Mouse (Mus musculus) kidney, adult 9 months (tissue): Measurements from ENCODE around the gene Osbpl3.

ENCODE experiments used
- DNase-seq: peaks from one replicate; pipeline ENCODE4 v3.0.0; 2022

Gene Osbpl3

DNA sequence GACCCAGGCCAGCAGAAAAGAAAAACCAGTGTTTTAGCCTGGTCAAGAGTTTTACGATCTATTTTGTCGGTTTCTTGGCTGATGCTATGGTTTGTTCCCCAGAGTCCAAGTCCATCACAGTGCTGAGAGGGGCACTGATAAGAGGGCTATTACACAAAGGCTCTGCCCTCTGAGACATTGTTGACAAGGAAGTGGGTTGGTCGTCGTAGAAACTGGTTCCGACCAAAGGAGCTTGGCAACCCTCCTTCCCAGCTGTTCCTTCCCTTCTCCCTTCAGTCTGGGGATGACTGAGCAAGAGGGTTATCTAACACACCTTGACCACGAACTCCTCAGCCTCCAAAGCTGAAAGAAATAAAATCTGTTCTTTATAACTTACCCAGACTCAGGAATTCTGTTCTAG, 192.3 kb downstream of the Osbpl3 start, which contains the start of gene Gsdme:
Gsdme (minus strand) TSS at position 193 of the 400 bp plus-strand sequence.
- DNase-seq: no peak

DNA sequence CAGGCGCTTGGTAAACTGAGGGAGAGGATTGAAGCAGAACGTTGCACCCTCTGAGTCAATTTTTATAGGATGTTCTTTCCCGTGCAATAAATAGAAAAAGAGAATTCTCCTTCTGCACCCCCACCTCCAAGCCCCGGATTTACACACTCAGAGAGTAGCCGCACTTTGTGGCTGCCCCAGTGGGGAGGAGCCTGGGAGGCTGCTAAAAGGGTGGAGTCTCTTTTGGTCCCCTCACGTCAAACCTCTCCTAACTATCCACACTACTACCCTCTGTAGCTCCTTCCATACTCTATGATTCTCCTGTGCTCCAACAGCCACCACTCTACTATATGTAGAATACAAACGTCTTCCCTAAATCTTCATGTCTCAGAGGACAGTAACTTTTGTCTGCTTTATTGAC, 193.7 kb downstream of the Osbpl3 start:
- DNase-seq: no peak

DNA sequence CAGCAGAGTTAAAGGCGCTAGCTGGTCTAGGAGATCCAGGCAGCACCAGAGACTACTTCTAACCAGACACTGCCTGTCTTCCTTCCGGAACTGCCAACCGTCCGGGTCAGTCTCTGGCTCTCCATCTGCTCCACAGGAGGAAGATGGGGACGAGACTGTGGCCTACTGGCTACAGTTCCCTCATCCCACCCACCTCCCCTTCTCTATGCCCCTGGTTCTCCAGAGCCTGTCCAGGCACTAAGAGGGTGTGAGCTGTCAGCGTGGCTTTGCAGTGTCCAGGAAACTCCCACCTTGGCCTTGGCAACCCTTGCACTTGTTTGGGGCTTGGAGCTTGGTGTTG, 194.1 kb downstream of the Osbpl3 start:
- no peak for DNase-seq

DNA sequence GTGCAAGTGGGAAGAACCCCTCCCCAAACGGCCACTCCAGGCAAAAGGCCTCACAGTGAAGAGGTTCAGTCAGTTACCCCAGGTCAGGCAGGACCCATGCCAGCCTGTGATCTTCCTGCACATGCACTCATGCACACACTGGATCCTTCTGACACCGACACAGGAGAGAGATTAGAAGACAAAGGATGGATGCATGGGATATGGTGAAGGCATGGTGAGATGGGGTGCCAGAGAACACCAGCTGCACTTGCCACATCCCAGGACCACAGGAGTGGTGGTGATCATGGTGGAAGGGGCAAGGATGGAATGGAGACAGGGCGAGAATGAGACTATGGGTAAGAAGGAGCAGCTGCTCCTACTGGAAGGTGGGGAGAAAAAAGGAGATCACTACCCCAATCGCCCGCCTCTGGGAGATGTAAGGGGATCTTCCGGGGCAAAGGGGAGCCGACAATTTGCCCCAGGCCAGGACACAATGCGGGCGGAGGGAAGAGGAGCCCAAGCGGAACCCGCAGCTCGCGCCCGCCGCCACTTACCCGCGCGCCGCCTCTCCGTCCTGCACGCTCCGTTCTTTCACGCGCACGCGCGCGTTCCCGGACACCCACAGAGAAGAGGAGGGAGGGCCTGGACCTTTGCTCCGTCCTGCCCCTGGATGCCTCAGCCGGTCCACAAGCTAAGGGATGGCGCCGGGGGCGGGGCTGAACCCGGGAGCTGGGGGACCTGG, 194.6 kb downstream of the Osbpl3 start:
- DNase-seq: peak; percentile 95

DNA sequence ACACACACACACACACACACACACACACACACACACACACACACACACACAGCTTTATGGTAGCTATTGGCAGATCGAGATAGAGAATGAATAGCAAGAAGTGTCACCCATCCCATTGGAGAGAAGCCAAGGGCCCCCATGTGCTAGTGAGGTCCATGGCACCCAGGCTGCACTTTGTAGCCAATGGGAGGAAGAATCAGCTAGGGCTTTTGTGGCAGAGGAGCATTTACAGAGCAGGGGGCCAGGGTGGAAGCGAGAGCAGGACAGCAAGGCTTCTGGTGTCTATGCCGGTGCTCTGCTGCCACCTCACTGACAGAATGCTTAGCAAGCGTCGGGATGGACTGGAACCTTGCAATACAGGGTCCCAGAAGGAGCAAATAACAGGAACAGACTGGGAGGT, 200.6 kb downstream of the Osbpl3 start:
- no peak for DNase-seq

DNA sequence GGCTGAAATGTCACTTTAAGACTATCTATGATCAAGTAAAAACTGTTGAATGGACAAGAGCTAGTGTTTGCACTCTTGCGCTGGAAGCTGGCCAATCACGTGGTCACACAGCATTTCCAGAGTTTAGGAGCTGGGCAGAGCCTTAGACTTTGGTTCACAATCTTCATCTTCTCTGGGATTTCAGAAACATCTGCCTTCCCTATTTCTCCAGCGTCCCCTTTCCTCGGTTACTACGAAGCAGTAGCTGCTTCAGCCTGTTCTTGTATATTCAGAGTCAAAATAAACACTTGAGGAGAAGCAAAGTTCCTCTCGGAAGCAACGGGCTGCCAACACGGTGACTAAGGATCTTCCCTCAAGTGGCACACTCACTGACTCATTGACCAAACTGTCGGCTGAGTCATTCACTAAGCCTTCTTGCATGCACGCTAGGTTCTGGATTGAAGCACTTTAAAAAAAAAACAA, 201.2 kb downstream of the Osbpl3 start:
- DNase-seq: peak; percentile 87

DNA sequence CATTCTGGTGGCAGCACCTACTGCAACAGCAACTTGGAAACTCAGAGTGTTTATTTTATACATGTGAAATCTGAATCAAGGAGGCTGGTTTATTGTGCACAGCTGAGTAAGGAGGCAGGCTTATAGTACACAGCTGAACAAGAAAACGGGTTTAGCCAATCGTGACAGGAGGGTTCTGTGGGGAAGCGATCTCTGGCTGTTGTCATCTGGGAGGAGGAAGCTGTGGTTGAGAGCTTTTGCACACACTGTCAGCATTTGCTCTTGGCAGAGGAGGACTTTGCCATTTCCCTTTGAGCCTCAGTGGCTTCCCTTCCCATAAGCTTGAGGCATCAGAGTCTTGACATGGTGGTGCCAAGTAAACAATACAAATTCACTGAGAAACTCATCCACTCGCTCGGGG, 203.3 kb downstream of the Osbpl3 start:
- DNase-seq: peak; percentile 20

DNA sequence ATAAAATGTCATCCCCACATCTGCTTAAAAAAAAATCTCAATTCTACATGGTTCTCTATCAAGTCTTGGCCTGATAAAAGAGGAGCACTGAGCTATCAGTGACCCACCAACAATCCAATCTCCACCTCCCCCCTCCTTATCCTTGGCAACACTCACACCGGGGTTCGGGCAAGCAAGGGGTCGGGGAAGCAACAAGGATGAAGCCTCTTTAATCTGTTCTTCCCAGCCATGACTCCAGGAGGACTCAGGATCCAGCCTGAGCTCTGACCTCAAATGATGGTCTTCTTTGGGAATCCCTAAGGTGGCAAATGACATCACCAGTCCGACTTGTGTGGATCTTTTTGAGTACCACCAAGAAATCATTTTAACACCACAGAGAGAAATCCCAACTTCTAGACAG, 208.2 kb downstream of the Osbpl3 start:
- DNase-seq: no peak

DNA sequence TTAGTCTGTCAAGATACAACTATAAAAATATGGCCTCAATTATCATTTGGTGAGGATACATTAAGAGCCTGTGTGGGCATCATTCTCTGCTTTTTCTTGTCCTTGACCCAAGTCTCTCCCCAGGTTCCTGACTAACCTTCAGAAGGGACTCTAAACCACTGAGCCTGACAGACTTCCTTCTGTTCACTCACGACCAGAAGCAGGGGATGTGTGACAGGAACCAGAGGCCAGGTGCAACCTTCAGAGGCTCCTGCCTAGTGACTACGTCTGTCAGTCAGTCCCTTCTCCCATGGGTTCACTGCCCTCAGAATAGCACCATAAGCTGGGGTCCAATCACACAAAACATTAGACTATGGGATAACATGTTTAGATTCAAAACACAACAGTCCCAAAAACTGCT, 208.6 kb downstream of the Osbpl3 start:
- DNase-seq: no peak

DNA sequence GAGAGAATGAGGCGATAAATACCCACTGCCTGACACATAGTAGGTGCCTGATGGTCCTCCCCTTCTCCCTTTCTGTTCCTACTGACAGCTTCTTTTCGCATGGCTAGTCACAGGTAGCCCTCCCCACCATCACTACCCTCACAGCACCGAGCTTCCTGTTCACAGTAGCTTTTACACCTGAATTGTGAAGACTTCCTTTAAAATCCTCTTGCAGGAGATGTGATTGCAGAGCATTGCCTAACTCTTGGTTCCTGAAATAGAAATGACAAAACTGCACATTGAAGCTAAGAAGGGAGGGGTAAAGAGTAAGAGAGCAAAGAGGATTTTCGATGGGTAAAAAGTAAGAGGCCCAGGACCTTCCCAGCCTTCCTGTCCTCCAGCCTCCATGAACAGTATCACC, 211.0 kb downstream of the Osbpl3 start:
- DNase-seq: no peak

DNA sequence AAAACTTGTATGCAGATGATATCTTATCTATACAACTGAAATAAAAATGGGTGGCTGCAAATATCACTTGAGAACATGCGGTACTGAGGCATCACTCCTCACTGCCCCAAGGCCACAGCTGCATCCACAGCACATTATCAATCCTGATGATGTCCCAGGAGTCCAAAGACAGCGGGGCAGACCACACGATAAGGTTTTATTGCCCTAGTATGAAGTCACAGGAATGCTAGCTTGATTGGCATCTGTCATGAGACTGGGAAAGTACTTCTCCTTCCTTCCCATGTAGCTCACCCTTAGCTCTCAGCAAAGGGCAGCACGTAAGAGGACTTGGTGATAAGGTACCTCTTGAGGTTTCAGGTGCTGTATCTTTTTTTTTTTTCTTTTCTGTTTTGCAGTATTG, 211.9 kb downstream of the Osbpl3 start:
- no peak for DNase-seq
